Mouse (Mus musculus) neural tube, embryonic 13.5 days (tissue): ENCODE results near the gene Olfr559. TPM values are rescaled to one million over a fixed set of nuclear protein-coding genes. Genes with fewer than 3 reads are reported as not detected.

Experiments used
- ATAC-seq: fragments of 200-750 bp; cut with Nextera tagmentation; 2 replicates; pipeline ENCODE4 v1.8.0; 2017; ENCODE audit warnings: low read depth, mild to moderate bottlenecking, moderate TSS enrichment, moderate library complexity
- H3K27ac ChIP-seq: fragments of 300-500 bp; sonication (generic); replicated peaks from 2 replicates; pipeline ENCODE4 v1.5.1; 2015; ENCODE audit warnings: moderate library complexity, mild to moderate bottlenecking, inconsistent platforms
- H3K27me3 ChIP-seq: fragments of 300-500 bp; sonication (generic); 2 replicates; pipeline ENCODE4 v1.6.1; 2015; ENCODE audit warnings: mild to moderate bottlenecking, inconsistent platforms
- H3K36me3 ChIP-seq: fragments of 300-500 bp; sonication (generic); 2 replicates; pipeline ENCODE4 v1.6.1; 2015; ENCODE audit warnings: mild to moderate bottlenecking, inconsistent platforms
- H3K4me1 ChIP-seq: fragments of 300-500 bp; sonication (generic); replicated peaks from 2 replicates; pipeline ENCODE4 v1.6.1; 2015; ENCODE audit warnings: inconsistent platforms
- H3K4me2 ChIP-seq: fragments of 300-500 bp; sonication (generic); 2 replicates; pipeline ENCODE4 v1.6.1; 2015; ENCODE audit warnings: inconsistent platforms, mild to moderate bottlenecking, moderate library complexity
- H3K4me3 ChIP-seq: fragments of 300-500 bp; sonication (generic); 2 replicates; pipeline ENCODE4 v1.5.1; 2015; ENCODE audit warnings: mild to moderate bottlenecking, inconsistent platforms
- H3K9ac ChIP-seq: fragments of 300-500 bp; sonication (generic); 2 replicates; pipeline ENCODE4 v1.6.1; 2015; ENCODE audit warnings: moderate library complexity, mild to moderate bottlenecking, inconsistent platforms
- H3K9me3 ChIP-seq: fragments of 300-500 bp; sonication (generic); 2 replicates; pipeline ENCODE4 v1.6.1; 2016; ENCODE audit warnings: inconsistent platforms
- WGBS: fragments of 180-500 bp; shearing (Covaris S2); methylation state at CpG from one replicate; pipeline ENCODE4 v1.1.7; 2015; 5-methylcytosine and 5-hydroxymethylcytosine counted together
- polyA plus RNA-seq: library from polyadenylated mRNA; unstranded; fragments of >200 nt; fragmentation: Nextera tagmentation; extraction: Ambion mirVana; gene quantifications from 2 replicates; pipeline ENCODE4 v1.2.1, GENCODE M21; 2015

Gene Olfr559
- not detected in 2 replicates for polyA plus RNA-seq

DNA sequence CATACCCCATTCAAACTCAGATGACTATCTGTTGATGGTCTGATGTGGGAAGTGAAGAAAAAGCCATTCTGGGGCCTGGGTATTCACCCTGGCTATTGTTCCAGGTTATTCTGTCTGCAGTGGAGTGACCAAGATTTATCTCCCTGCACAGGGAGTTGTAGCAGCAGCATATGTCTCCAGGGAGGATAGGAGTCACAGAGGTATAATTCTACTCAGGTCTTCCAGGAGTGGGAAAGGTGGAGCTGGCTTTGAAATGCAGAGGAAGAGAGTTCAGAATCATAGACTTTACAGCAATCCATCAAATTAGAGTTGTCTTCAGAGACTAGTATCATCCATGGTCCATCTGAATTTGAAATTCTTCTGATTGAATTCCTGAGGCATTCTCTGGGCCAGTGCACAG lies at the start of gene Olfr559:
Olfr559 (minus strand) TSS at position 101 of the 400 bp plus-strand sequence.
- Histone ChIP-seq H3K4me3 (no peak within 1 kb of the TSS), H3K27ac (no peak within 1 kb of the TSS), H3K4me2 (no peak within 1 kb of the TSS), H3K27me3 (no peaks in the 10 kb centered on the region), H3K9me3 (no peaks in the 10 kb centered on the region), H3K9ac (no peak within 1 kb of the TSS), H3K4me1 (no peaks in the 10 kb centered on the region), H3K36me3 (no peaks in the 10 kb centered on the region)
- ATAC-seq = no peak

DNA sequence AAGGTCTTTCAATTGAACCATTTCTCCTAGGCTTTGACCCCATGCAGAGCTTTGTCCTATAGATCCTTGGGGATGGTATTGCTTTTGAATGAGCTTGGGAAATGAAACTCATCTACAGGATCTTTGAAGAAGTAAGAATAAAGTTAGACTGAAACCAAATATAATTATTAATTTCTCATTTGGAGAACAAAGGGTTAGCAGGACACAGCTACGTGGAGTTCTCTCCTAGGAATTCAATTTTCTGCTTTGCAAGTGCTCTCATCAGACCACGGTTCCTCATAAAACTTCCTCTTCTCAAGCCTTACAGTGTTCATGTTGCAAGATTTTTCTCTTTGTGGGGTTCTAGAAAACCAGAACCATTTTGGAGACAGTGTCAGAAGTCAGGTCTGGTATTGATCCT lies 43.6 kb upstream of the Olfr559 start, which contains the start of gene Olfr561:
Olfr561 (plus strand) TSS at position 301 of the 400 bp plus-strand sequence.
- H3K4me3 ChIP-seq = no peak within 1 kb of the TSS
- H3K36me3 ChIP-seq = no peaks in the 10 kb centered on the region
- no peak within 1 kb of the TSS for H3K9ac ChIP-seq
- H3K27ac ChIP-seq = no peak within 1 kb of the TSS
- no peaks in the 10 kb centered on the region for H3K27me3 ChIP-seq
- 83% methylated on average over 2 of the region's 2 CpGs for WGBS
- no peaks in the 10 kb centered on the region for H3K4me1 ChIP-seq
- H3K4me2 ChIP-seq = no peak within 1 kb of the TSS
- ATAC-seq = no peak
- H3K9me3 ChIP-seq = no peaks in the 10 kb centered on the region

DNA sequence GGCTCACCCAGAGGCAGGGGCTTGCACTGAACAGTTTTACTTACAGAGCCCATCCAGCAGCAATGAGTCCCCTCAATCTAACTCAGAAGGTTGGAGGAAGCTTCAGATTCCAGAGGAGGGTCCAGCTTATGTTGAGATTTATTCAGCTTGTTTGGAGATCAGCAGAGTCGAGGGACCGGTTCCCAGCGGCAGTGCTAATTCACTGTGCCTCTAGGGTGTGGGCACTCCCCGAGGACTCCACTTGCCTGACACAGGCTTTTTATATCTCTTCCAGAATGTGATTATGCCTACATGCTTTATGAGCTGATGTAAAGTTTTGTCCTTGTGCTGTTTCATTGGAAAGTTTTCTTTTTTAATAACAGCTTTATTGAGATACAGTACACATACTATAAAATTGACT lies 32.0 kb upstream of the Olfr559 start, which contains the start of the genes Olfr560 and Olfr78:
Olfr560 (minus strand) TSS at position 101 of the 400 bp plus-strand sequence.
Olfr78 (minus strand) TSS at position 206 of the 400 bp plus-strand sequence.
- Histone ChIP-seq H3K9me3 (no peaks in the 10 kb centered on the region), H3K4me1 (no peaks in the 10 kb centered on the region), H3K27me3 (no peaks in the 10 kb centered on the region), H3K36me3 (no peaks in the 10 kb centered on the region), H3K4me3 (no peak within 1 kb of the TSS), H3K27ac (no peak within 1 kb of the TSS), H3K9ac (no peak within 1 kb of the TSS), H3K4me2 (no peak within 1 kb of the TSS)
- WGBS = 74% methylated on average over 4 of the region's 4 CpGs
- ATAC-seq = no peak

DNA sequence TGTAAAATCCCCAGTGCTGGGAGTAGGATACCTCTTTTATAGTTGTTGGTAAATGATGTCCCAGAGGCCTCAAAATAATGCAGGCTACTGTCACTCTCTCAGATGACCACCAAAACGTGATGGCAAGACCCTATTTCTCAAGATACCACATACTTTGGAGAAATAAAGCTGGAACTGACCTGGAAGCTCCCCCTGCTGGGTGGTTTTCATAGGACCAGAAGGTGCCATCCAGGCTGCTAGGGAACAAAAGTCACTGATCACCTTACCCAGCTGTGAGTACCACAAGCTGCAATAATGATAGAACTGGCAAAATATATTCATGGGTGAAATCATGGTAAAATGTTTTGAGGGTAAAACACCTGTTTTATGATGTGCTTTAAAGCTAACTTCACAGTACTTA lies 24.8 kb upstream of the Olfr559 start:
- Histone ChIP-seq H3K4me1 (no peaks in the 10 kb centered on the region), H3K27me3 (no peaks in the 10 kb centered on the region), H3K27ac (no peak overlapping the region), H3K4me3 (no peak overlapping the region), H3K9me3 (no peaks in the 10 kb centered on the region), H3K4me2 (no peak overlapping the region), H3K36me3 (no peaks in the 10 kb centered on the region), H3K9ac (no peak overlapping the region)
- 18% methylated on average over 1 of the region's 1 CpGs for WGBS
- no peak for ATAC-seq

DNA sequence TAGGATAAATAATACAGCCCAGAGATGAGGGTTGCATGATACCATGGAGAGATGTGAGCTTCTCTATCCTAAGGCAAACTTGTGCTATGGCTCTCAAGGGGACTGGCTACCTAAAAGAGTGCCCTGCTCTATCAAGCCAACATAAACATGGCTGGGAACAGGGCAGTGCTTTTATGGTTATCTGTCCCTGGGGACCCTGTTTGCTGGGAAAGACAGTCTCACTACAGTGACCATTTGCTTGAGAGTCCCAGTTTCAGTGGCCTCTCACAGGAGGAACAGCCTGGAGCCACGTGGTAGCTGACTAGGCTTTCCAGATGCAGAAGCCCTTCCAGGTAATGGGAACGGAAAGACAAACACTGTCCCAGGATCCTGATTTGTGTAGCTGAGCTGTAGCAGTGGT lies 10.4 kb upstream of the Olfr559 start:
- ATAC-seq = no peak
- Histone ChIP-seq H3K27me3 (no peaks in the 10 kb centered on the region), H3K36me3 (no peaks in the 10 kb centered on the region), H3K4me1 (no peaks in the 10 kb centered on the region), H3K27ac (no peak overlapping the region), H3K9me3 (no peaks in the 10 kb centered on the region), H3K9ac (no peak overlapping the region), H3K4me2 (no peak overlapping the region), H3K4me3 (no peak overlapping the region)
- whole genome bisulfite sequencing = 54% methylated on average over 2 of the region's 2 CpGs

DNA sequence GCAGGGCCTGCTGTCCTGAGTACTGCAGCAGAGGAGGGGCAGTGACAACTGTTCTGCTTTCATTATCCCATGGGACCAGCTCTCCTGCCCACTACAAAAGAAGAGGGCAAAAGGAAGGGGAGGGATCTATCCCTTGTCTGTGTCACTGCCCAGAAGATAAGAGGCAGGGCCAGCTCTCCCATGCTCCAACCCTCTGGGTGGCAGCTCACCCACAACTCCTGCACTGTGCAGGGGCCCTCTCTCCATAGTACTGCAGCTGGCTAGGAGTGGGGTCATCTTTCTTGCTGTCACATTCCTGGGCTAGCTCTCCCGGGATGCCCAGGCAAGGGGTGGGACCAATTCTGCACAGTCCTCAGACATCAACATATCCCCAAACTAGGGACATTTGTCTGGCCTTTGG lies 6.5 kb upstream of the Olfr559 start:
- H3K9ac ChIP-seq = no peak overlapping the region
- H3K4me1 ChIP-seq = no peaks in the 10 kb centered on the region
- no peak overlapping the region for H3K4me3 ChIP-seq
- H3K36me3 ChIP-seq = no peaks in the 10 kb centered on the region
- WGBS = 56% methylated on average over 1 of the region's 1 CpGs
- ATAC-seq = no peak
- no peaks in the 10 kb centered on the region for H3K27me3 ChIP-seq
- no peak overlapping the region for H3K27ac ChIP-seq
- no peak overlapping the region for H3K4me2 ChIP-seq
- no peaks in the 10 kb centered on the region for H3K9me3 ChIP-seq

DNA sequence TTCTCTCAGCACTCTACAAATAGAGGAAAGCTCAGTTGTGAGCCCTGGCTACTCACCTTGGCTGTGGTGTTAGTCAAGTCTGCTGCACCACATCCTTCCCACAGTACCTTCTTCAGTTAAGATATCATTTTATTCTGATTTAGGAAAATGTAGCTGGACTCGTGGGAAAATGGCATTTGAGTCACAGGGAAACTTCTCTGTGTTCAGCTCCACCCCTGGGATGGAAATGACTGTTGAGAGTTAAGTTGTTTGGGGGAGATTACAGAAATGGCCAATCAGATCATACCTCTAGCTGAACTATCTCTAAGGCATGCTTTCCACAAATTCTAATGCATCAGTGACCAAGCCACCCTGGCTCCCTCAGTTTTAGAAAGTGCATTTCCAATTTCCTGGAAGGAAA lies 8.3 kb downstream of the Olfr559 start, which contains the start of gene Olfr33:
Olfr33 (minus strand) TSS at position 101 of the 400 bp plus-strand sequence.
- Histone ChIP-seq H3K36me3 (no peaks in the 10 kb centered on the region), H3K4me2 (no peak within 1 kb of the TSS), H3K4me1 (no peaks in the 10 kb centered on the region), H3K27me3 (no peaks in the 10 kb centered on the region), H3K9ac (no peak within 1 kb of the TSS), H3K9me3 (no peaks in the 10 kb centered on the region), H3K4me3 (no peak within 1 kb of the TSS), H3K27ac (no peak within 1 kb of the TSS)
- WGBS = 56% methylated on average over 1 of the region's 1 CpGs
- no peak for ATAC-seq

DNA sequence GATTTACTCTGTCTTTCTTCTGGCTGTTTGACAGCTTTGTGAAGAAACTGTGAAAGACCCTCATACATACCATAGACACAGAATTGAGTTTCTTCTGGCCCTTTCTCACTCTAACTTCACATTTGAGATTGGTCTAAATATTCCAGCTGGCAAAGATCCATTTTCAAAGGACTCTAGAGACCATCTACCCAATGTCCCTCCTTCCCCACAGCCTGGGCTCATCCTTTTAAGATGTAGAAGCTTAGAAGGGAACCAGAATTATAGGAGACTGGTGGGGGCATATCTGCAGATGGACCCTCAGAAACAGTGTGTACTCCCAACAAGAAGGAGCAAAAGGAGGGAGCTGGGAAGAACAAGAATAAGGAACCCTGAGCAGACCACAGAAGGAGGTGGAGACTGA lies 25.4 kb downstream of the Olfr559 start, which contains the start of gene Olfr558:
Olfr558 (plus strand) TSS at position 301 of the 400 bp plus-strand sequence.
- Histone ChIP-seq H3K27ac (no peak within 1 kb of the TSS), H3K4me3 (no peak within 1 kb of the TSS), H3K4me1 (no peaks in the 10 kb centered on the region), H3K9me3 (no peaks in the 10 kb centered on the region), H3K27me3 (no peaks in the 10 kb centered on the region), H3K36me3 (no peaks in the 10 kb centered on the region), H3K9ac (no peak within 1 kb of the TSS), H3K4me2 (no peak within 1 kb of the TSS)
- ATAC-seq = no peak

DNA sequence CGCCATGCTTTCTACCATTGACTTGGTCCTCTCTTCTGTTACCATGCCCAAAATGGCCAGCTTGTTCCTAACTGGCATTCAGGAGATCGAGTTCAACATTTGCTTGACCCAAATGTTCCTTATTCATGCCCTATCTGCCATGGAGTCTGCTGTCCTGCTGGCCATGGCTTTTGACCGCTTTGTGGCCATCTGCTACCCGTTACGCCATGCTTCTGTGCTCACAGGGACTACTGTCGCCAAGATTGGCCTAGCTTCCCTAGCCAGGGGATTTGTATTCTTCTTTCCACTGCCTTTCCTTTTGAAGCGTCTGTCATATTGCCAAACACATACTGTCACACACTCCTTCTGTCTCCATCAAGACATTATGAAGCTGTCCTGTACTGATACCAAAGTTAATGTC lies 28.8 kb downstream of the Olfr559 start:
- no peak overlapping the region for H3K4me2 ChIP-seq
- H3K27ac ChIP-seq = no peak overlapping the region
- H3K36me3 ChIP-seq = no peaks in the 10 kb centered on the region
- WGBS = 94% methylated on average over 7 of the region's 7 CpGs
- H3K4me3 ChIP-seq = no peak overlapping the region
- H3K9ac ChIP-seq = no peak overlapping the region
- H3K27me3 ChIP-seq = no peaks in the 10 kb centered on the region
- H3K9me3 ChIP-seq = no peaks in the 10 kb centered on the region
- no peaks in the 10 kb centered on the region for H3K4me1 ChIP-seq
- ATAC-seq = no peak

DNA sequence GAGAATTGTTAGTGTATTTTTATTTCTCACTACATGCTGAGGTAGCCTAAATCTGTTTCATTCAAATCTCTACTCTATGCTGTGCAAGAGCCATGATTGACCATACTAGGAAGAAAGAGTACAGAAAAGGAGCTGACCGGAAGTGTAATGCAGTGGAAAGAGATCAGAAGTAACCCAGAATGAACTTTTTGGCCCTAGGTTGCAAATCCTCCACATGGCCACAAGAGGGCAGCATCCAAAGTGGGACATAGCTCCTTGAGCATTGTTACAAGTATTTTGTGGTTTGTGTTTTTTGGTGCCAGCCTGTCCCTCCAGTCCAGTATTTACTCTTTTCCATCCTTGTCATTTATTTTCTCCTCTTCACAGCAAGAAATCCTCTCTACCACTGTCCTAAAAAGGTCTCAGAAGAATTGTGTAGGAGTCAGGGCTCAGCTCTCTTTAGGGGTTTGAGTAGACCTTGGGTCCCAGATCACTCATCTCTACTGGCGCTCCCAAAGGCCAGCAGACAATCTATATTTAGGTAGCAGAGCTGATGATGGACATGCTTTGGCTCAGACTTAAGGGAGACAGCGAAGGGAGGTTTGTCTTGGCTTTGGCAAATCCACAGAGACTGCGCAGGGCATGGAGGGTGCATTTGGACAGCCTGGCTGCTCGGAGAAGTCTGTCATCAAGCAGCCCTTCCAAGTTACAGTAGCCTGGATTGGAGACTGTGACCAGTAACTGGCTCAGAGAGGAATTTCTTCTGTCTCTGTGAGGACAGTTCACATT lies 31.7 kb downstream of the Olfr559 start, which contains the start of gene Olfr557:
Olfr557 (plus strand) TSS at position 553 of the 768 bp plus-strand sequence.
- no peak within 1 kb of the TSS for H3K9ac ChIP-seq
- H3K4me1 ChIP-seq = no peaks in the 10 kb centered on the region
- no peak for ATAC-seq
- H3K27ac ChIP-seq = no peak within 1 kb of the TSS
- WGBS = 82% methylated on average over 5 of the region's 5 CpGs
- H3K27me3 ChIP-seq = no peaks in the 10 kb centered on the region
- H3K4me3 ChIP-seq = no peak within 1 kb of the TSS
- H3K9me3 ChIP-seq = no peaks in the 10 kb centered on the region
- no peak within 1 kb of the TSS for H3K4me2 ChIP-seq
- no peaks in the 10 kb centered on the region for H3K36me3 ChIP-seq

DNA sequence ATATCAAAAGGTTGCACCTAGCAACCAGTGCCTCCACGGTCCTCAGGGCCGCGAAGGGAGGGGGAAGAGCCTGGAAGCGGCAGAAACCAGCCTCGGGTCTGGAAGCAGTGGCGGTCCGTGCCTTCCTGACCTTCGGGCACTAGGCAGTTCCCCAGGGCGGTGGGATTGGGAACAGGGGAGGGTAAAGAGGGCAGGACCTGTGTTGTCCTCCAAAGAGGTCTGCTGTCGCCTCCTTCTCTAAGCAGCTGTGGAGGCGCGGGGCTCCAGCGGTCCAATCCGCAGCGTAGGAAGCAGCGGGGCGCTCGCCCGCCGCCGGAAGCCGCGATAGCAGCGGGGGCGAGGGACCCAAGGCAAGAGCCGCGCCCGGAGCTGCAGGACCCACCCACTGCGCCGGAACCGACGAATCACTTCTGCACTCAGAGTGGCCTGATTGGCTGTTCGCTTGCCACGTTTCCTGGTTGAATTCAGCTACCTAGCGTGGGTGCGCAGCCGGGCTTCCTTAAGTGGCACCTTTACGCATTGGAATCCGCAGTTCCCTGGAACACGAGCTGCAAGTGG lies 40.3 kb downstream of the Olfr559 start, which contains the start of gene Trim68:
Trim68 (minus strand) TSS at position 384 of the 558 bp plus-strand sequence.
- H3K4me2 ChIP-seq = peak within 1 kb of the TSS; percentile 61
- peak within 1 kb of the TSS; percentile 56 for H3K4me3 ChIP-seq
- under 1% methylated on average over 40 of the region's 40 CpGs for WGBS

DNA sequence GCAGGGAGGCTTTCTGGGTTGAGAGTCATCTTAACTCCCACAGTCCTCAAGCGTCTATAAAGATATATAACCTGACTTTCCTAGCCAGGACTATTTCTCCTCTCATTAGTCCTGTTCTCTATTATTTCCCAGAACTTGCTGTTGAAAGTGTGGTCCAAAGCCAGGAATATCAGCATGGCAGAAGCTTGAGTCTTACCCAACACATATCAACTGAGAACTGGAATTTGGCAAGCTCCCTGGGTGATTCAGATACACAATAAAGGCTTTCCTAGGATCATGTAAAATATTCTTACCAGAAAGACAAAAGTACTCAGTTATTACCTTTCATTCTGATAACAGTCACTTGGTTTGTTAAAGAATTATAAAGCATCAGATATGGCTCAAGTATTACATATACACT lies 45.4 kb downstream of the Olfr559 start:
- H3K36me3 ChIP-seq = 0 out of 2 replicates have a peak, but pooled peaks cover 8% of the 10 kb centered on the region
- H3K27me3 ChIP-seq = no peaks in the 10 kb centered on the region
- WGBS = 97% methylated on average over 1 of the region's 1 CpGs
- no peaks in the 10 kb centered on the region for H3K4me1 ChIP-seq
- H3K27ac ChIP-seq = no peak overlapping the region
- no peak overlapping the region for H3K4me2 ChIP-seq
- no peak overlapping the region for H3K4me3 ChIP-seq
- H3K9ac ChIP-seq = no peak overlapping the region
- no peaks in the 10 kb centered on the region for H3K9me3 ChIP-seq
- no peak for ATAC-seq

More for the DNA sequence above, 40.3 kb downstream of the Olfr559 start, which contains the start of gene Trim68:
- ATAC-seq = peak; percentile 100
- Histone ChIP-seq H3K9me3 (no peaks in the 10 kb centered on the region), H3K27me3 (no peaks in the 10 kb centered on the region), H3K9ac (peak within 1 kb of the TSS; percentile 77), H3K36me3 (no peaks in the 10 kb centered on the region), H3K27ac (peak within 1 kb of the TSS; percentile 68), H3K4me1 (peaks cover 5% of the 10 kb centered on the region; the same call in 1 of the 2 replicates)
